Comparison of ENCODE assay signal across 9 mouse cellular contexts in the genomic region with DNA sequence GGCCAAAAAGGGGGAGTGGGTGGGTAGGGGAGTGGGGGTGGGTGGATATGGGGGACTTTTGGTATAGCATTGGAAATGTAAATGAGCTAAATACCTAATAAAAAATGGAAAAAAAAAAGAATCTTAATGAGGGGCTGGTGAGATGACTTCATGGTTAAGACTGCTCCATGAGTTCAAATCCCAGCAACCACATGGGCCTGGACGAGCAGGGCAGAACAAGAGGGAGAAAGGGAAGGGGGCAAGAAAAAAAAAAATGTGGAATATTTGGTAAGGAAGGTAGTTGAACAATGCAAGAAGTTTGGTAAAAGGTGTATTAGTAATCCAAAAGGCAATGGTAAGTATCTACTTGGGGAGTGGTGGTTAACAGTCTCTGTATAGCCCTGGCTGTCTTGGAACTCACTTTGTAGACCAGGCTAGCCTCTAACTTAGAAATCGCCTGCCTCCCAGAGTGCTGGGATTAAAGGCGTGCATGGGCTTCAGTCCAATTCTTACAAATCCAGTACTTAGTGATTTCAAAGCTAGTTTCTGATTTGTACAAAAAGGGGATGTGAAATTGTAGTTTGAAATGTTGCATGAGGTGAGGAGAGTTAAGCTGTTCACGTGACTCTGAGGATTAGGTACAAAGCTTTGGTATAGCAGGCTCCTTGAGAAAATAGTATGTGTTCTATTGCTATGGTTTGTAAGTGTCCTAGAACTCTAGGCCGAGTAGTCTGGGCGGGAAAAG. TPM values are rescaled to one million over a fixed set of nuclear protein-coding genes. Genes with fewer than 3 reads are reported as not detected.
A peak's percentile ranks its signal among the peaks of the same experiment; 100 is the strongest.
DNase-seq lines count a peak whose midpoint lies in the region; ATAC-seq and TF ChIP-seq lines count a peak whose summit lies in the region.
"Had no signal": no experiment of that assay in that cellular context is flagged by ENCODE, and none has a peak within 500 bp of the region (broad histone marks: within the 10 kb centered on the region; RNA-seq: fewer than 3 reads in every experiment).

No protein-coding gene starts in this region.

- H3K4me1 ChIP-seq in forebrain, embryonic 11.5 days (replicated peaks; ENCODE audit: control insufficient read depth, insufficient read depth, low read length) = no peaks in the 10 kb centered on the region
- H3K4me1 ChIP-seq in forebrain, embryonic 10.5 days = no peaks in the 10 kb centered on the region
- no peaks in the 10 kb centered on the region for H3K4me1 ChIP-seq in intestine, postnatal 0 days (replicated peaks; ENCODE audit: control insufficient read depth, insufficient read depth, low read length)
- H3K4me1 ChIP-seq in thymus, adult 2 months (replicated peaks; ENCODE audit: control insufficient read depth, insufficient read depth, low read length) = peaks cover 5% of the 10 kb centered on the region; the same call in 1 of the 2 replicates
- H3K4me1 ChIP-seq: liver, embryonic 12.5 days had no signal

- peaks cover 9% of the 10 kb centered on the region; the same call in 1 of the 2 replicates for H3K36me3 ChIP-seq in forebrain, embryonic 11.5 days (ENCODE audit: control insufficient read depth, insufficient read depth, low read length)
- H3K36me3 ChIP-seq in forebrain, embryonic 10.5 days (replicated peaks) = peaks cover 36% of the 10 kb centered on the region
- H3K36me3 ChIP-seq in intestine, postnatal 0 days (ENCODE audit: control insufficient read depth, insufficient read depth) = peaks cover 26% of the 10 kb centered on the region
- H3K36me3 ChIP-seq in thymus, adult 2 months (ENCODE audit: control insufficient read depth, insufficient read depth, low read length) = peaks cover 30% of the 10 kb centered on the region

- H3K4me2 ChIP-seq in forebrain, embryonic 11.5 days (ENCODE audit: low read depth, low read length, severe bottlenecking) = no peak overlapping the region
- H3K4me2 ChIP-seq in intestine, postnatal 0 days (replicated peaks; ENCODE audit: low read depth) = no peak overlapping the region
- H3K4me2 ChIP-seq: liver, embryonic 12.5 days had no signal

- no peak overlapping the region for H3K4me3 ChIP-seq in forebrain, embryonic 11.5 days (ENCODE audit: low read depth, low read length)
- no peak overlapping the region for H3K4me3 ChIP-seq in forebrain, embryonic 10.5 days
- no peak overlapping the region for H3K4me3 ChIP-seq in intestine, postnatal 0 days (ENCODE audit: low read depth, low read length)
- no peak overlapping the region for H3K4me3 ChIP-seq in gastrocnemius, adult 2 months
- no peak overlapping the region for H3K4me3 ChIP-seq in thymus, adult 2 months (ENCODE audit: control insufficient read depth, insufficient read depth, low read length)
- H3K4me3 ChIP-seq: liver, embryonic 12.5 days had no signal

- no peaks in the 10 kb centered on the region for H3K9me3 ChIP-seq in forebrain, embryonic 11.5 days (ENCODE audit: control insufficient read depth, low read length)
- no peaks in the 10 kb centered on the region for H3K9me3 ChIP-seq in forebrain, embryonic 10.5 days
- no peaks in the 10 kb centered on the region for H3K9me3 ChIP-seq in intestine, postnatal 0 days (ENCODE audit: control insufficient read depth)
- H3K9me3 ChIP-seq: liver, embryonic 12.5 days had no signal

- no peaks in the 10 kb centered on the region for H3K27me3 ChIP-seq in forebrain, embryonic 11.5 days (ENCODE audit: control insufficient read depth, insufficient read depth, low read length)
- H3K27me3 ChIP-seq in forebrain, embryonic 10.5 days (ENCODE audit: poor library complexity, severe bottlenecking) = 0 out of 2 replicates have a peak, but pooled peaks cover 3% of the 10 kb centered on the region
- no peaks in the 10 kb centered on the region for H3K27me3 ChIP-seq in intestine, postnatal 0 days (replicated peaks; ENCODE audit: control insufficient read depth, insufficient read depth, low read length)
- no peaks in the 10 kb centered on the region for H3K27me3 ChIP-seq in thymus, adult 2 months (ENCODE audit: control insufficient read depth, insufficient read depth, low read length)
- H3K27me3 ChIP-seq: liver, embryonic 12.5 days had no signal

- 50% methylated on average over 6 of the region's 6 CpGs for WGBS in forebrain, embryonic 11.5 days
- WGBS in forebrain, embryonic 10.5 days = 51% methylated on average over 6 of the region's 6 CpGs
- WGBS in intestine, postnatal 0 days = 56% methylated on average over 6 of the region's 6 CpGs
- WGBS in thymus, adult 2 months = 70% methylated on average over 6 of the region's 6 CpGs

- DNase-seq in forebrain, embryonic 11.5 days (ENCODE audit: low spot score) = no peak
- DNase-seq in forebrain, embryonic 10.5 days (ENCODE audit: extremely low spot score, low spot score) = no peak
- DNase-seq in 3134 (ENCODE audit: extremely low read depth, insufficient read length, low spot score) = peak; percentile 10
- peak; percentile 20 for DNase-seq in embryo, embryonic 11 days
- no peak for DNase-seq in frontal cortex, postnatal 25 days (ENCODE audit: low spot score in 2 of 2)
- DNase-seq in gastrocnemius, adult 2 months = no peak
- no peak for DNase-seq in thymus, adult 2 months

- no peak for TF ChIP-seq POLR2A in thymus, adult 2 months (IDR thresholded peaks at IDR 0.05; ENCODE audit: control insufficient read depth, extremely low read depth, insufficient read depth, low read length, poor library complexity)

- TF ChIP-seq CTCF in intestine, postnatal 0 days (IDR thresholded peaks at IDR 0.05; ENCODE audit: low read depth) = no peak
- no peak for TF ChIP-seq CTCF in gastrocnemius, adult 2 months (IDR thresholded peaks at IDR 0.05)
- no peak for TF ChIP-seq CTCF in thymus, adult 2 months (IDR thresholded peaks at IDR 0.05; ENCODE audit: borderline replicate concordance, control insufficient read depth, extremely low read depth, insufficient read depth, low read length, poor library complexity)

- intact Hi-C loops in gastrocnemius, adult 2 months (cut with DNase I) = no loop called here

- peak; percentile 72 for ATAC-seq in forebrain, embryonic 11.5 days (replicated peaks; ENCODE audit: low FRiP score)
- peak; percentile 44; the same call in 1 of the 2 replicates for ATAC-seq in intestine, postnatal 0 days
- ATAC-seq: liver, embryonic 12.5 days had no signal

- H3K9ac ChIP-seq in forebrain, embryonic 11.5 days (ENCODE audit: low read length) = no peak overlapping the region
- no peak overlapping the region for H3K9ac ChIP-seq in intestine, postnatal 0 days (ENCODE audit: low read depth, low read length)
- H3K9ac ChIP-seq: liver, embryonic 12.5 days had no signal

- H3K27ac ChIP-seq in forebrain, embryonic 11.5 days (ENCODE audit: low read depth, low read length) = no peak overlapping the region
- no peak overlapping the region for H3K27ac ChIP-seq in forebrain, embryonic 10.5 days
- no peak overlapping the region for H3K27ac ChIP-seq in intestine, postnatal 0 days (ENCODE audit: low read depth, low read length)
- H3K27ac ChIP-seq in gastrocnemius, adult 2 months = no peak overlapping the region
- H3K27ac ChIP-seq in thymus, adult 2 months (ENCODE audit: control insufficient read depth, insufficient read depth, low read length) = no peak overlapping the region
- H3K27ac ChIP-seq: liver, embryonic 12.5 days had no signal

RNA-seq across cellular contexts. Expression of gene Ddx3x, which starts 13.9 kb away (rescaled TPM):
- 193 and 198 TPM in 2 replicates for polyA plus RNA-seq in forebrain, embryonic 11.5 days (2014; fragmentation: Nextera tagmentation; extraction: Ambion mirVana)
- polyA plus RNA-seq in forebrain, embryonic 10.5 days (2016; fragmentation: Nextera tagmentation; extraction: Ambion mirVana) = 167 and 183 TPM in 2 replicates
- polyA plus RNA-seq in intestine, postnatal 0 days (2015; fragmentation: Nextera tagmentation; extraction: Ambion mirVana) = 84.5 and 92.6 TPM in 2 replicates
- 100 to 1,000 TPM; 138 to 199 TPM for total RNA-seq in gastrocnemius, adult 2 months (2021)
- 35.4 and 48.0 TPM in 2 replicates for polyA plus RNA-seq in thymus, adult 2 months (2012; rRNA removed)

Comparison
In these comparisons a context has a peak if more than half of its experiments do, and no peak if none do; other contexts are left out.
1. DNase-seq: peak in 3134 (single experiment) and embryo, embryonic 11 days (single experiment); none in forebrain, embryonic 11.5 days (single experiment), forebrain, embryonic 10.5 days (single experiment), frontal cortex, postnatal 25 days (0 of 2), gastrocnemius, adult 2 months (single experiment) and thymus, adult 2 months (single experiment).